Mouse (Mus musculus): Measurements from ENCODE around the gene Usp22.
"Not testable (repeated sequence)": the region's sequence is repeated elsewhere in the genome, so short reads cannot be mapped to it uniquely, and the experiment has no call there.

DNA sequence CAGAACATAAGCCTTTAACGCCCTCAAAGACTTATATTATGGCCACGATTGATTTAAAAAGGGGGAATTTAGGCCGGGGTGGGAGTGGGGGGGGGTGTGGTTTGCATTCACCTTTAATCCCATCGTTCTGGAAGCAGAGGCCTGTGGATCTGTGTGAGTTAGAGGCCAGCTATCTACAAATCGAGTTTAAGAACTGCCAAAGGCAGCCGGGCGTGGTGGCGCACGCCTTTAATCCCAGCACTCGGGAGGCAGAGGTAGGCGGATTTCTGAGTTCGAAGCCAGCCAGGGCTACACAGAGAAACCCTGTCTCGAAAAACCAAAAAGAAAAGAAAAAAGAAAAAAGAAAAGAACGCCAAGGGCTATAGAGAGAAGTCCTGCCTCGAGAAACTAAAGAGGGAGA is 1.4 kb downstream of the Usp22 start:
- TF ChIP-seq CTCF (IDR thresholded peaks at IDR 0.05; ENCODE audit: borderline replicate concordance, control insufficient read depth, extremely low read depth, insufficient read depth, low read length, poor library complexity); POLR2A (IDR thresholded peaks at IDR 0.05; ENCODE audit: control insufficient read depth, extremely low read depth, insufficient read depth, low read length, poor library complexity): not testable (repeated sequence)

All from thymus, adult 2 months (tissue).